Mouse (Mus musculus): ENCODE results near the gene Flrt1. TPM values are rescaled to one million over a fixed set of nuclear protein-coding genes. Genes with fewer than 3 reads are reported as not detected.

The Flrt1 gene
- total and polyA plus RNA-seq, 2 experiments from 2014 or later: 9.9 to 11.9 TPM

GRCm38 (mm10) chr19:7068136-7068535 lies 37.4 kb downstream of the Flrt1 start:
- 0 out of 2 replicates have a peak overlapping the region, but pooled peaks have one; percentile 12 for H3K4me2 ChIP-seq (ENCODE audit: low read depth, low read length, poor library complexity, severe bottlenecking)
- peak; percentile 78 for DNase-seq (ENCODE audit: low spot score)
- H3K9ac ChIP-seq (replicated peaks; ENCODE audit: low read length, poor library complexity, severe bottlenecking): no peak overlapping the region
- H3K4me1 ChIP-seq (ENCODE audit: insufficient read depth, low read length): peaks cover 10% of the 10 kb centered on the region; the same call in 1 of the 2 replicates
- H3K36me3 ChIP-seq (ENCODE audit: insufficient read depth, low read length): no peaks in the 10 kb centered on the region
- no peaks in the 10 kb centered on the region for H3K9me3 ChIP-seq (ENCODE audit: low read length)
- no peak overlapping the region for H3K27ac ChIP-seq (ENCODE audit: low read depth, low read length)
- H3K4me3 ChIP-seq (ENCODE audit: low read depth, low read length): no peak overlapping the region
- TF ChIP-seq CTCF (IDR thresholded peaks at IDR 0.05): peak; percentile 95
- ATAC-seq (ENCODE audit: low FRiP score): peak; percentile 67
- 0 out of 2 replicates have a peak, but pooled peaks cover 5% of the 10 kb centered on the region for H3K27me3 ChIP-seq (ENCODE audit: insufficient read depth, low read length)
- WGBS: 1% methylated on average over 14 of the region's 14 CpGs

- H3K4me2 ChIP-seq (ENCODE audit: low read depth, low read length, poor library complexity, severe bottlenecking): no peak overlapping the region
- WGBS: 52% methylated on average over 20 of the region's 20 CpGs
Measured at GRCm38 (mm10) chr19:7067344-7068050, 38.0 kb downstream of the Flrt1 start.

GRCm38 (mm10) chr19:7066828-7067342 lies 38.6 kb downstream of the Flrt1 start:
- no peaks in the 10 kb centered on the region for H3K27me3 ChIP-seq (ENCODE audit: insufficient read depth, low read length)
- no peaks in the 10 kb centered on the region for H3K36me3 ChIP-seq (ENCODE audit: insufficient read depth, low read length)
- no peak for ATAC-seq (ENCODE audit: low FRiP score)
- peaks cover 10% of the 10 kb centered on the region; the same call in 1 of the 2 replicates for H3K4me1 ChIP-seq (ENCODE audit: insufficient read depth, low read length)
- no peak overlapping the region for H3K9ac ChIP-seq (replicated peaks; ENCODE audit: low read length, poor library complexity, severe bottlenecking)
- TF ChIP-seq CTCF (IDR thresholded peaks at IDR 0.05): no peak
- no peak overlapping the region for H3K27ac ChIP-seq (ENCODE audit: low read depth, low read length)
- no peak overlapping the region for H3K4me2 ChIP-seq (ENCODE audit: low read depth, low read length, poor library complexity, severe bottlenecking)
- 44% methylated on average over 7 of the region's 8 CpGs for WGBS
- H3K9me3 ChIP-seq (ENCODE audit: low read length): no peaks in the 10 kb centered on the region
- no peak for DNase-seq (ENCODE audit: low spot score)
- no peak overlapping the region for H3K4me3 ChIP-seq (ENCODE audit: low read depth, low read length)

More at GRCm38 (mm10) chr19:7067344-7068050, 38.0 kb downstream of the Flrt1 start:
- Histone ChIP-seq H3K4me1 (ENCODE audit: insufficient read depth, low read length) (peaks cover 10% of the 10 kb centered on the region; the same call in 1 of the 2 replicates), H3K36me3 (ENCODE audit: insufficient read depth, low read length) (no peaks in the 10 kb centered on the region), H3K27me3 (ENCODE audit: insufficient read depth, low read length) (0 out of 2 replicates have a peak, but pooled peaks cover 5% of the 10 kb centered on the region), H3K27ac (ENCODE audit: low read depth, low read length) (no peak overlapping the region), H3K9ac (replicated peaks; ENCODE audit: low read length, poor library complexity, severe bottlenecking) (no peak overlapping the region), H3K4me3 (ENCODE audit: low read depth, low read length) (no peak overlapping the region), H3K9me3 (ENCODE audit: low read length) (no peaks in the 10 kb centered on the region)
- ATAC-seq (ENCODE audit: low FRiP score): 0 out of 2 replicates have a peak, but pooled peaks have one; percentile 1
- no peak for DNase-seq (ENCODE audit: low spot score)
- TF ChIP-seq CTCF (IDR thresholded peaks at IDR 0.05): no peak

GRCm38 (mm10) chr19:7066034-7066827 lies 39.3 kb downstream of the Flrt1 start:
- H3K4me3 ChIP-seq (ENCODE audit: low read depth, low read length): no peak overlapping the region
- no peaks in the 10 kb centered on the region for H3K36me3 ChIP-seq (ENCODE audit: insufficient read depth, low read length)
- no peak for TF ChIP-seq CTCF (IDR thresholded peaks at IDR 0.05)
- no peaks in the 10 kb centered on the region for H3K9me3 ChIP-seq (ENCODE audit: low read length)
- peak; percentile 56 for DNase-seq (ENCODE audit: low spot score)
- no peak overlapping the region for H3K27ac ChIP-seq (ENCODE audit: low read depth, low read length)
- H3K4me2 ChIP-seq (ENCODE audit: low read depth, low read length, poor library complexity, severe bottlenecking): peak overlapping the region; percentile 6; the same call in 1 of the 2 replicates
- WGBS: 30% methylated on average over 14 of the region's 15 CpGs
- H3K4me1 ChIP-seq (ENCODE audit: insufficient read depth, low read length): peaks cover 10% of the 10 kb centered on the region; the same call in 1 of the 2 replicates
- H3K27me3 ChIP-seq (ENCODE audit: insufficient read depth, low read length): no peaks in the 10 kb centered on the region
- 0 out of 2 replicates have a peak overlapping the region, but pooled peaks have one; percentile 13 for H3K9ac ChIP-seq (replicated peaks; ENCODE audit: low read length, poor library complexity, severe bottlenecking)
- no peak for ATAC-seq (ENCODE audit: low FRiP score)

- Histone ChIP-seq H3K4me2 (ENCODE audit: low read depth, low read length, poor library complexity, severe bottlenecking) (no peak overlapping the region), H3K4me1 (ENCODE audit: insufficient read depth, low read length) (peaks cover 10% of the 10 kb centered on the region; the same call in 1 of the 2 replicates), H3K27me3 (ENCODE audit: insufficient read depth, low read length) (no peaks in the 10 kb centered on the region), H3K9me3 (ENCODE audit: low read length) (no peaks in the 10 kb centered on the region), H3K36me3 (ENCODE audit: insufficient read depth, low read length) (no peaks in the 10 kb centered on the region), H3K9ac (replicated peaks; ENCODE audit: low read length, poor library complexity, severe bottlenecking) (no peak overlapping the region), H3K4me3 (ENCODE audit: low read depth, low read length) (no peak overlapping the region), H3K27ac (ENCODE audit: low read depth, low read length) (no peak overlapping the region)
- WGBS: 2% methylated on average over 3 of the region's 3 CpGs
- TF ChIP-seq CTCF (IDR thresholded peaks at IDR 0.05): peak; percentile 100
- ATAC-seq (ENCODE audit: low FRiP score) (peak; percentile 54; the same call in 1 of the 2 replicates), DNase-seq (ENCODE audit: low spot score) (peak; percentile 88)
Measured at GRCm38 (mm10) chr19:7064571-7064970, 41.0 kb downstream of the Flrt1 start.
